Mouse (Mus musculus): ENCODE measurements around the gene Msantd1. TPM values are rescaled to one million over a fixed set of nuclear protein-coding genes. Genes with fewer than 3 reads are reported as not detected.
A peak's percentile ranks its signal among the peaks of the same experiment; 100 is the strongest.
"Not testable (repeated sequence)": the region's sequence is repeated elsewhere in the genome, so short reads cannot be mapped to it uniquely, and the experiment has no call there.

The Msantd1 gene
- polyA plus RNA-seq (2015; fragmentation: Nextera tagmentation; extraction: Ambion mirVana), result 0.35 and 0.56 TPM in 2 replicates

DNA sequence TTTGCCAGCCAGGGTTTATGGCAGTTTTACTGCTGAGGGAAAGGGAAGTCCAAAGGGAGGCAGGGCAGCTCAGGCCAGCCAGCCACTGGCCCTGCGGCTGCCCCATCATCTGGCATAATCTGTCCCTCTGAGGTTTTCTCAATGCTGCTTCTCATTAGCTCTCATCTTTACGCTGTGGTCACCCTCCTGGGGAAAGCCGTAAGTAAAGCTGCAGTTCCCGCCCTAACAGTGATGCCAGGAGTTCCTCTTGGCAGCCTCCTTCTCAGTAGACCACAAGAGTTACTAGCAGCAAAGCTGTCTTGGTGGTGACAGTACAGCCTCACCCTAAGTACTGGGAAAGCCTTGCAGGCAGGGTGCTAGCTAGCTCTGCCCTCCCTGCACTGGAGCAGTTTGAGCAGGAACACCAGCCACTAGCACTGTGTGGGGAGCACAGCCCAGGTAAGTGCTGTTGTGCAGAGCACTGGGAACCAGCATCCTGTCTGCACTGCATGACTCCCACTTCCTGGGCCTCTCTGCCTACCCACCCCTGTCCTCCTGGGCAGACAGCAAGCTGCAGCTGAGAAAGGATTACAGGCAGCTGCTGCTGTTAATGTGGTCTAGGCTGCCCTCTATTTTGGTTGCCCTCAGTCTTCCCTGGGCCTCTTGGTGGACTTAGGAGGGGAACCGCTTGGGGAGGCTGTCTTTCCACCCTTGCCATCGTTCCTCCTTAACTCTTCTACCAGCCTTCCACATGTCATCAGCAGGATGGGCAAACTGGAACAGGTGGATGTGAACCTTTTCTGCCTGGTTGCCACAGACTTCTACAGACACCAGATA, at the start of gene Msantd1:
Gene Msantd1, plus strand, starts transcription at position 103 of the 816 bp plus-strand sequence.
- H3K27ac ChIP-seq (ENCODE audit: low read length), result 0 out of 2 replicates have a peak within 1 kb of the TSS, but pooled peaks have one; percentile 27
- peak; percentile 34; the same call in 1 of the 2 replicates for ATAC-seq

DNA sequence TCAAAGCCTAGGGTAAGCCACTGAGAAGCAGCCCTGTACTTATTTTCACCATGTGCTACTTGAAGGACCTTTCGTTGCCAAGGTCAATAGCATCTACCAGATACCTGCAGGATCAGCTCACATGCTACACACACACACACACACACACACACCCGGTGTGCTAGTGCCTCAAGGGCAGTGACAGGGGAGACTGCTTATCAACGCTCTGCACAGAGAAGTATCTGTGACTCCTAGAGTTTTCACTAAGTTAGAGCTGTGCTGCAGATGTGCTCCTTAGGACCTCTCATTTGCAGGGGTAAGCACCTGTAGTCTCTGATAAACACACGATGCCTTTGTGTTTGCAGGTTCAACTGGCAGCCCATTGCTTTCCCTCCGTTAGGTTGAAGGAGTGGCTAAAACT, 42.4 kb upstream of the Msantd1 start:
- no peak overlapping the region for H3K27ac ChIP-seq (ENCODE audit: low read length)
- H3K36me3 ChIP-seq (ENCODE audit: control insufficient read depth, insufficient read depth, low read length), result peaks cover 15% of the 10 kb centered on the region; the same call in 1 of the 2 replicates
- H3K4me1 ChIP-seq (ENCODE audit: control insufficient read depth, insufficient read depth, low read length), result no peaks in the 10 kb centered on the region
- WGBS, result 95% methylated on average over 5 of the region's 5 CpGs
- no peak overlapping the region for H3K4me3 ChIP-seq (ENCODE audit: low read length)
- no peak overlapping the region for H3K9ac ChIP-seq (ENCODE audit: low read depth, low read length)
- no peaks in the 10 kb centered on the region for H3K9me3 ChIP-seq (ENCODE audit: control insufficient read depth, low read length)
- H3K27me3 ChIP-seq (replicated peaks; ENCODE audit: control insufficient read depth, insufficient read depth, low read length), result no peaks in the 10 kb centered on the region
- ATAC-seq, result no peak
- no peak overlapping the region for H3K4me2 ChIP-seq (ENCODE audit: low read depth, low read length)

More for the DNA sequence above, at the start of gene Msantd1:
- WGBS, result 84% methylated on average over 6 of the region's 6 CpGs
- Histone ChIP-seq H3K36me3 (ENCODE audit: control insufficient read depth, insufficient read depth, low read length) (peaks cover 8% of the 10 kb centered on the region), H3K4me3 (ENCODE audit: low read length) (no peak within 1 kb of the TSS), H3K9ac (ENCODE audit: low read depth, low read length) (no peak within 1 kb of the TSS), H3K4me2 (ENCODE audit: low read depth, low read length) (no peak within 1 kb of the TSS), H3K4me1 (ENCODE audit: control insufficient read depth, insufficient read depth, low read length) (no peaks in the 10 kb centered on the region), H3K9me3 (ENCODE audit: control insufficient read depth, low read length) (no peaks in the 10 kb centered on the region), H3K27me3 (replicated peaks; ENCODE audit: control insufficient read depth, insufficient read depth, low read length) (no peaks in the 10 kb centered on the region)

- H3K4me2 ChIP-seq (ENCODE audit: low read depth, low read length); ATAC-seq; H3K9me3 ChIP-seq (ENCODE audit: control insufficient read depth, low read length); H3K27me3 ChIP-seq (replicated peaks; ENCODE audit: control insufficient read depth, insufficient read depth, low read length); H3K4me3 ChIP-seq (ENCODE audit: low read length); H3K9ac ChIP-seq (ENCODE audit: low read depth, low read length); H3K4me1 ChIP-seq (ENCODE audit: control insufficient read depth, insufficient read depth, low read length); H3K27ac ChIP-seq (ENCODE audit: low read length); H3K36me3 ChIP-seq (ENCODE audit: control insufficient read depth, insufficient read depth, low read length): not testable (repeated sequence)
- WGBS, result 89% methylated on average over 3 of the region's 3 CpGs
These were observed 27.5 kb upstream of the Msantd1 start for GRCm38 (mm10) chr5:34880307-34880706.

GRCm38 (mm10) chr5:34881023-34881422, 26.8 kb upstream of the Msantd1 start:
- H3K27ac ChIP-seq (ENCODE audit: low read length), result no peak overlapping the region
- no peak overlapping the region for H3K4me2 ChIP-seq (ENCODE audit: low read depth, low read length)
- 88% methylated on average over 3 of the region's 3 CpGs for WGBS
- H3K9me3 ChIP-seq (ENCODE audit: control insufficient read depth, low read length), result no peaks in the 10 kb centered on the region
- no peaks in the 10 kb centered on the region for H3K4me1 ChIP-seq (ENCODE audit: control insufficient read depth, insufficient read depth, low read length)
- H3K4me3 ChIP-seq (ENCODE audit: low read length), result no peak overlapping the region
- H3K9ac ChIP-seq (ENCODE audit: low read depth, low read length), result no peak overlapping the region
- peaks cover 8% of the 10 kb centered on the region; the same call in 1 of the 2 replicates for H3K36me3 ChIP-seq (ENCODE audit: control insufficient read depth, insufficient read depth, low read length)
- ATAC-seq, result peak; percentile 36; the same call in 1 of the 2 replicates
- H3K27me3 ChIP-seq (replicated peaks; ENCODE audit: control insufficient read depth, insufficient read depth, low read length), result no peaks in the 10 kb centered on the region

DNA sequence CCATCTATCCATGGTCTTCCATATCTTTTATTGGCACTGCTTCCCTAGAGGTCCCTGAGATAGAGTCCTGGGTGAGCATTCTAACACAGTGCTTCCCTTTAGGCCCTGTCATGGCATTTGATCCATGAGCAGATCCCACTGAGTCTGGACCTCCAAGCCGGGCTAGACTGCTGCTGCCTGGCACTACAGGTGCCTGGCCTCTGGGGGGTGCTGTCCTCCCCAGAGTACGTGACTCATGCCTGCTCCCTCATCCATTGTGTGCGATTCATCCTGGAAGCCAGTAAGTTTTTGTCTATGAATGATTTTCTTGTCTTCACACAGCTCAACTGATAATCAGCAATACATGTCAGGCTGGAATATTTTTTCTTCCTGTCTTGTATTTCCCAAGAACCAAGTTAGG, 22.6 kb upstream of the Msantd1 start:
- no peak for ATAC-seq
- Histone ChIP-seq H3K27me3 (replicated peaks; ENCODE audit: control insufficient read depth, insufficient read depth, low read length) (no peaks in the 10 kb centered on the region), H3K4me3 (ENCODE audit: low read length) (no peak overlapping the region), H3K4me2 (ENCODE audit: low read depth, low read length) (no peak overlapping the region), H3K27ac (ENCODE audit: low read length) (no peak overlapping the region), H3K36me3 (ENCODE audit: control insufficient read depth, insufficient read depth, low read length) (peaks cover 3% of the 10 kb centered on the region; the same call in 1 of the 2 replicates), H3K9ac (ENCODE audit: low read depth, low read length) (no peak overlapping the region), H3K9me3 (ENCODE audit: control insufficient read depth, low read length) (no peaks in the 10 kb centered on the region), H3K4me1 (ENCODE audit: control insufficient read depth, insufficient read depth, low read length) (no peaks in the 10 kb centered on the region)
- 88% methylated on average over 3 of the region's 3 CpGs for WGBS

DNA sequence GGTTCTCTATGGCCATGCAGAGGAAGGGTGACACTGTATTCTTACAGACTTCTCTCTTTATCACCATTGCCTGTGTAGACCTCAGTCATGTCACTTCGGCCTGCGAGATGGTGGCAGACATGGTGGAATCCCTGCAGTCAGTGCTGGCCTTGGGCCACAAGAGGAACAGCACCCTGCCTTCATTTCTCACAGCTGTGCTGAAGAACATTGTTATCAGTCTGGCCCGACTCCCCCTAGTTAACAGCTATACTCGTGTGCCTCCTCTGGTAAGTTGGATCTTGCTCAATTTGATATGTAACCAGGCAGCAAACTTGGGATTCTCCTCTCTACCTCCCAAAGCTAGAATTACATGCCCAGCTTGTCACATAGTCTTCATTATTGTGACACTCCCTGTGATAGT, 18.6 kb upstream of the Msantd1 start:
- H3K27ac ChIP-seq (ENCODE audit: low read length), result no peak overlapping the region
- ATAC-seq, result no peak
- no peaks in the 10 kb centered on the region for H3K9me3 ChIP-seq (ENCODE audit: control insufficient read depth, low read length)
- WGBS, result 86% methylated on average over 4 of the region's 4 CpGs
- H3K4me1 ChIP-seq (ENCODE audit: control insufficient read depth, insufficient read depth, low read length), result no peaks in the 10 kb centered on the region
- H3K9ac ChIP-seq (ENCODE audit: low read depth, low read length), result no peak overlapping the region
- no peak overlapping the region for H3K4me2 ChIP-seq (ENCODE audit: low read depth, low read length)
- H3K27me3 ChIP-seq (replicated peaks; ENCODE audit: control insufficient read depth, insufficient read depth, low read length), result no peaks in the 10 kb centered on the region
- no peak overlapping the region for H3K4me3 ChIP-seq (ENCODE audit: low read length)
- H3K36me3 ChIP-seq (ENCODE audit: control insufficient read depth, insufficient read depth, low read length), result peaks cover 4% of the 10 kb centered on the region; the same call in 1 of the 2 replicates

GRCm38 (mm10) chr5:34896697-34897453, 10.9 kb upstream of the Msantd1 start:
- Histone ChIP-seq H3K36me3 (ENCODE audit: control insufficient read depth, insufficient read depth, low read length) (peaks cover 6% of the 10 kb centered on the region; the same call in 1 of the 2 replicates), H3K9ac (ENCODE audit: low read depth, low read length) (no peak overlapping the region), H3K9me3 (ENCODE audit: control insufficient read depth, low read length) (no peaks in the 10 kb centered on the region), H3K27me3 (replicated peaks; ENCODE audit: control insufficient read depth, insufficient read depth, low read length) (no peaks in the 10 kb centered on the region), H3K27ac (ENCODE audit: low read length) (no peak overlapping the region), H3K4me2 (ENCODE audit: low read depth, low read length) (no peak overlapping the region), H3K4me1 (ENCODE audit: control insufficient read depth, insufficient read depth, low read length) (no peaks in the 10 kb centered on the region), H3K4me3 (ENCODE audit: low read length) (no peak overlapping the region)
- 89% methylated on average over 3 of the region's 3 CpGs for WGBS
- 0 out of 2 replicates have a peak, but pooled peaks have one; percentile 28 for ATAC-seq

GRCm38 (mm10) chr5:34899787-34900469, 7.9 kb upstream of the Msantd1 start:
- ATAC-seq, result no peak
- Histone ChIP-seq H3K4me2 (ENCODE audit: low read depth, low read length) (no peak overlapping the region), H3K4me3 (ENCODE audit: low read length) (no peak overlapping the region), H3K27me3 (replicated peaks; ENCODE audit: control insufficient read depth, insufficient read depth, low read length) (no peaks in the 10 kb centered on the region), H3K36me3 (ENCODE audit: control insufficient read depth, insufficient read depth, low read length) (peaks cover 10% of the 10 kb centered on the region), H3K4me1 (ENCODE audit: control insufficient read depth, insufficient read depth, low read length) (no peaks in the 10 kb centered on the region), H3K9me3 (ENCODE audit: control insufficient read depth, low read length) (no peaks in the 10 kb centered on the region), H3K27ac (ENCODE audit: low read length) (no peak overlapping the region), H3K9ac (ENCODE audit: low read depth, low read length) (no peak overlapping the region)
- WGBS, result 95% methylated on average over 6 of the region's 6 CpGs

DNA sequence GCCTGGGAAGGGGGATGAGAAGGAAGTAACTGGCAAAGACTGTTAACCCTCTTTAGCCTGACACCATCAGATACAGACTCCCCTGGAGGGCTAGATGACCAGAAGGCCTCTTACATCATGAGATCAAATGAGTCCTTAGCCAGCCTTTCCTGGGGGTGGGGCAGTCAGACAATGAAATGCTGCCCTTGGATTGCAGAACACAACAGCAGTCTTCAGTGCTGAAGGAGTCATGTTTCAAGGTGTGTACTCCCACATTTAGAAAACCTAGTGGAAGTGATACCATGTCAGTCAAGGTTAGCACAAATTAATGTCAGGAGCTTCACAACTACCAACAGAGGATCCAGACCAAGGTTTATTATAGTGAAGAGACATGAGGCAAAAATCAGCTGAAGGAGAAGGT, 5.4 kb upstream of the Msantd1 start:
- ATAC-seq, result no peak

More for the DNA sequence above, 5.4 kb upstream of the Msantd1 start:
- H3K4me1 ChIP-seq (ENCODE audit: control insufficient read depth, insufficient read depth, low read length), result no peaks in the 10 kb centered on the region
- H3K9me3 ChIP-seq (ENCODE audit: control insufficient read depth, low read length), result no peaks in the 10 kb centered on the region
- H3K4me2 ChIP-seq (ENCODE audit: low read depth, low read length), result no peak overlapping the region
- H3K27ac ChIP-seq (ENCODE audit: low read length), result no peak overlapping the region
- H3K9ac ChIP-seq (ENCODE audit: low read depth, low read length), result no peak overlapping the region
- H3K4me3 ChIP-seq (ENCODE audit: low read length), result no peak overlapping the region
- peaks cover 14% of the 10 kb centered on the region for H3K36me3 ChIP-seq (ENCODE audit: control insufficient read depth, insufficient read depth, low read length)
- no peaks in the 10 kb centered on the region for H3K27me3 ChIP-seq (replicated peaks; ENCODE audit: control insufficient read depth, insufficient read depth, low read length)
